Mouse (Mus musculus) intestine, embryonic 14.5 days (tissue): ENCODE measurements around the gene Fras1. TPM values are rescaled to one million over a fixed set of nuclear protein-coding genes. Genes with fewer than 3 reads are reported as not detected.

Source experiments
- ATAC-seq: fragments of 200-750 bp; cut with Nextera tagmentation; replicated peaks from 2 replicates; pipeline ENCODE4 v1.8.0; 2017; ENCODE audit warnings: low read depth, moderate number of reproducible peaks, moderate TSS enrichment, moderate library complexity; ENCODE audit not compliant: low FRiP score, low TSS enrichment
- DNase-seq: peaks from one replicate; pipeline ENCODE4 v3.0.0-alpha.2; 2018; ENCODE audit warnings: low spot score
- H3K27ac ChIP-seq: fragments of 300-500 bp; sonication (generic); 2 replicates; pipeline ENCODE4 v1.5.1; 2014; ENCODE audit warnings: low read depth, mild to moderate bottlenecking, control low read depth
- H3K27me3 ChIP-seq: fragments of 300-500 bp; sonication (generic); replicated peaks from 2 replicates; pipeline ENCODE4 v1.6.1; 2014; ENCODE audit warnings: low read length, control low read depth; ENCODE audit not compliant: control insufficient read depth, insufficient read depth
- H3K36me3 ChIP-seq: fragments of 300-500 bp; sonication (generic); 2 replicates; pipeline ENCODE4 v1.6.1; 2014; ENCODE audit warnings: low read length, control low read depth; ENCODE audit not compliant: control insufficient read depth, insufficient read depth
- H3K4me1 ChIP-seq: fragments of 300-500 bp; sonication (generic); replicated peaks from 2 replicates; pipeline ENCODE4 v1.6.1; 2014; ENCODE audit warnings: low read length, control low read depth, mixed read lengths; ENCODE audit not compliant: control insufficient read depth, insufficient read depth
- H3K4me2 ChIP-seq: fragments of 300-500 bp; sonication (generic); 2 replicates; pipeline ENCODE4 v1.6.1; 2014; ENCODE audit warnings: low read length
- H3K4me3 ChIP-seq: fragments of 300-500 bp; sonication (generic); 2 replicates; pipeline ENCODE4 v1.5.1; 2014; ENCODE audit warnings: low read depth, low read length, control low read depth, mixed read lengths
- H3K9ac ChIP-seq: fragments of 300-500 bp; sonication (generic); 2 replicates; pipeline ENCODE4 v1.6.1; 2014; ENCODE audit warnings: mild to moderate bottlenecking, low read length
- H3K9me3 ChIP-seq: fragments of 300-500 bp; sonication (generic); 2 replicates; pipeline ENCODE4 v1.6.1; 2016; ENCODE audit warnings: low read length, control low read depth; ENCODE audit not compliant: control insufficient read depth
- WGBS: fragments of 180-500 bp; shearing (Covaris S2); extraction: QIAGEN DNeasy Blood & Tissue Kit; methylation state at CpG from one replicate; pipeline ENCODE4 v1.1.7; 2014; 5-methylcytosine and 5-hydroxymethylcytosine counted together
- polyA plus RNA-seq: library from polyadenylated mRNA; unstranded; fragments of >200 nt; fragmentation: Nextera tagmentation; extraction: Ambion mirVana; gene quantifications from 2 replicates; pipeline ENCODE4 v1.2.1, GENCODE M21; 2014

Fras1 gene
- polyA plus RNA-seq, 1 experiment from 2014 or later, result 41.4 TPM

- H3K4me1 ChIP-seq, result peaks cover 3% of the 10 kb centered on the region; the same call in 1 of the 2 replicates
- peak overlapping the region; percentile 49 for H3K4me3 ChIP-seq
- DNase-seq (no peak), ATAC-seq (no peak)
- WGBS, result 39% methylated on average over 10 of the region's 10 CpGs
- no peaks in the 10 kb centered on the region for H3K36me3 ChIP-seq
- H3K27me3 ChIP-seq, result no peaks in the 10 kb centered on the region
- no peaks in the 10 kb centered on the region for H3K9me3 ChIP-seq
- H3K4me2 ChIP-seq, result peak overlapping the region; percentile 81
- no peak overlapping the region for H3K27ac ChIP-seq
- no peak overlapping the region; the same call in 1 of the 2 replicates for H3K9ac ChIP-seq
These were observed 420.3 kb downstream of the Fras1 start for GRCm38 (mm10) chr5:96793953-96794635.

GRCm38 (mm10) chr5:96795752-96796151 lies 422.0 kb downstream of the Fras1 start:
- no peaks in the 10 kb centered on the region for H3K27me3 ChIP-seq
- DNase-seq (no peak), ATAC-seq (no peak)
- H3K4me2 ChIP-seq, result no peak overlapping the region
- H3K27ac ChIP-seq, result no peak overlapping the region
- peaks cover 3% of the 10 kb centered on the region; the same call in 1 of the 2 replicates for H3K4me1 ChIP-seq
- no peak overlapping the region for H3K9ac ChIP-seq
- H3K4me3 ChIP-seq, result no peak overlapping the region
- H3K9me3 ChIP-seq, result no peaks in the 10 kb centered on the region
- H3K36me3 ChIP-seq, result no peaks in the 10 kb centered on the region
- 80% methylated on average over 1 of the region's 1 CpGs for WGBS

GRCm38 (mm10) chr5:96797465-96797864 lies 423.7 kb downstream of the Fras1 start:
- Histone ChIP-seq H3K36me3 (no peaks in the 10 kb centered on the region), H3K9ac (no peak overlapping the region), H3K27ac (no peak overlapping the region), H3K27me3 (no peaks in the 10 kb centered on the region), H3K4me1 (peaks cover 6% of the 10 kb centered on the region; the same call in 1 of the 2 replicates), H3K9me3 (no peaks in the 10 kb centered on the region), H3K4me2 (no peak overlapping the region), H3K4me3 (no peak overlapping the region)
- WGBS, result 89% methylated on average over 6 of the region's 6 CpGs
- DNase-seq, result no peak
- no peak for ATAC-seq

DNA sequence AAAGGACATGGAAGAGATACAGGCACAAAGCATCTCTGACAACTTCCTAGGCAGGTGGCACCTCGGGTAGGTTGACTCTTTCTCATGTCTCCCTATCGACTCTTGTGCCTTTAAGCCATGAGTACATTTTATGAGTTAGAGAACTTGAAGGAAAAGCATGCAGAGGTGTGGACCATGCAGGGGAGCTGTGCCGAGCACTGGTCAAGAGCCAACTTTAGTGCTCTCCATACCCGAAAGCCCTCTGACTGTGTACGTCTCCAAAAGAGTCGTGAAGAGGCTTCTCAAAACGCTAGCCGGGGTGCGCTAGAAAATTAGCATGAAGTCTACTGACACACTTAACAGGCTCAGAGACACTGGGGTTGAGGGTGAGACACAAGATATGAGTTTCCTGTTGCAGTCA lies 425.4 kb downstream of the Fras1 start:
- DNase-seq (no peak), ATAC-seq (no peak)
- no peaks in the 10 kb centered on the region for H3K36me3 ChIP-seq
- H3K4me2 ChIP-seq, result no peak overlapping the region
- WGBS, result 94% methylated on average over 9 of the region's 9 CpGs
- no peaks in the 10 kb centered on the region for H3K9me3 ChIP-seq
- H3K4me3 ChIP-seq, result no peak overlapping the region
- H3K27ac ChIP-seq, result no peak overlapping the region
- no peaks in the 10 kb centered on the region for H3K27me3 ChIP-seq
- 0 out of 2 replicates have a peak, but pooled peaks cover 9% of the 10 kb centered on the region for H3K4me1 ChIP-seq
- H3K9ac ChIP-seq, result no peak overlapping the region

DNA sequence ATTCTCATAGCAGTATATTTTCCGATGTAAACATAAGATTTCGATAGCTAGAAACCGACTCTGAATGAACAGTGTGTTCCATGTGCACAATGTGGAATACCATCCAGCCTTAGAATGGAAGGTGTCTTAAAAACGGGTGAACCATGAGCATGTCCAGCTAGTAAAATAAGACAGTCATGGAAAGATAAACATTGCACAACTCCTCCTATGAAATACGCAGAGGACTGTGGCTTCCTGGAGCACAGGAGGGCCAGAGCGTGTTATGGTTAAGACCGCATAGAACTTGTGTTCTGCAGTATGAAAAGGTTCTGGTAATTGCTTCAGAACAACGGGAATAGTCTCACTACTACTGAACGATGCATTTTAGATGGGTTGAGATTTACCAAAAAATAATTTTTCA lies 426.2 kb downstream of the Fras1 start:
- H3K4me3 ChIP-seq, result no peak overlapping the region
- H3K27me3 ChIP-seq, result no peaks in the 10 kb centered on the region
- ATAC-seq (no peak), DNase-seq (no peak)
- 0 out of 2 replicates have a peak, but pooled peaks cover 11% of the 10 kb centered on the region for H3K4me1 ChIP-seq
- no peak overlapping the region for H3K27ac ChIP-seq
- 69% methylated on average over 9 of the region's 9 CpGs for WGBS
- H3K36me3 ChIP-seq, result no peaks in the 10 kb centered on the region
- H3K4me2 ChIP-seq, result no peak overlapping the region
- no peaks in the 10 kb centered on the region for H3K9me3 ChIP-seq
- no peak overlapping the region for H3K9ac ChIP-seq

DNA sequence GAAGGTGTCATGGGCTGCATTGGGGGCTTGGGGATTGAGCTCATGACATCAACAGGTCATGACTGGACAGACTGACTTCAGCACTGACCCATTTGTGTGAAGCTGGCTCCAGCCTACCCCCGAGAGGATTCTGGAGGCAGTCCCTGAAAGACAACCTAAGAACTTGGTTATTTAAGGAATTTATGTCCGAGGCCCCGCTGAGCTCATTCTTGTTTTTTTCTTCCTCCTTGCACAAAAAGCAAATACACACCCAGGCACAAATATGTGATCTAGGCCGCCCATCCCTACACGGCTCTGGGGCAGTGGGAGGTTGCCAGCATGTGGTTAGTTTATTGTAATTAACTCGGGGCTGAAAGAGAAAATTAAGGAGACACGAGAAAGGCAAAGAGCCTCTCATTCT lies 428.4 kb downstream of the Fras1 start:
- Histone ChIP-seq H3K36me3 (no peaks in the 10 kb centered on the region), H3K9ac (no peak overlapping the region), H3K27ac (peak overlapping the region; percentile 11; the same call in 1 of the 2 replicates), H3K27me3 (no peaks in the 10 kb centered on the region), H3K9me3 (no peaks in the 10 kb centered on the region), H3K4me1 (0 out of 2 replicates have a peak, but pooled peaks cover 13% of the 10 kb centered on the region), H3K4me2 (no peak overlapping the region), H3K4me3 (no peak overlapping the region)
- no peak for DNase-seq
- 20% methylated on average over 7 of the region's 7 CpGs for WGBS
- ATAC-seq, result peak; percentile 63

GRCm38 (mm10) chr5:96803091-96803490 lies 429.3 kb downstream of the Fras1 start:
- ATAC-seq, result no peak
- 20% methylated on average over 3 of the region's 3 CpGs for WGBS

GRCm38 (mm10) chr5:96804304-96804703 lies 430.5 kb downstream of the Fras1 start:
- H3K9ac ChIP-seq, result no peak overlapping the region
- no peak for ATAC-seq
- H3K9me3 ChIP-seq, result no peaks in the 10 kb centered on the region
- no peak overlapping the region for H3K27ac ChIP-seq
- no peak overlapping the region for H3K4me3 ChIP-seq
- H3K27me3 ChIP-seq, result no peaks in the 10 kb centered on the region
- H3K4me2 ChIP-seq, result no peak overlapping the region
- H3K36me3 ChIP-seq, result no peaks in the 10 kb centered on the region
- WGBS, result 73% methylated on average over 4 of the region's 4 CpGs
- no peak for DNase-seq
- H3K4me1 ChIP-seq, result 0 out of 2 replicates have a peak, but pooled peaks cover 13% of the 10 kb centered on the region

More at GRCm38 (mm10) chr5:96803091-96803490, 429.3 kb downstream of the Fras1 start:
- Histone ChIP-seq H3K27ac (no peak overlapping the region), H3K9me3 (no peaks in the 10 kb centered on the region), H3K4me3 (no peak overlapping the region), H3K4me1 (0 out of 2 replicates have a peak, but pooled peaks cover 13% of the 10 kb centered on the region), H3K27me3 (no peaks in the 10 kb centered on the region), H3K4me2 (no peak overlapping the region), H3K36me3 (no peaks in the 10 kb centered on the region), H3K9ac (no peak overlapping the region)
- no peak for DNase-seq

- WGBS, result 76% methylated on average over 3 of the region's 3 CpGs
- H3K9ac ChIP-seq, result no peak overlapping the region
- ATAC-seq, result no peak
- H3K36me3 ChIP-seq, result no peaks in the 10 kb centered on the region
- no peaks in the 10 kb centered on the region for H3K9me3 ChIP-seq
- H3K27me3 ChIP-seq, result no peaks in the 10 kb centered on the region
- no peak overlapping the region for H3K4me3 ChIP-seq
- no peak for DNase-seq
- no peak overlapping the region for H3K27ac ChIP-seq
- 0 out of 2 replicates have a peak, but pooled peaks cover 13% of the 10 kb centered on the region for H3K4me1 ChIP-seq
- no peak overlapping the region for H3K4me2 ChIP-seq
These were observed 431.1 kb downstream of the Fras1 start for GRCm38 (mm10) chr5:96804813-96805212.
